Mouse (Mus musculus) lung, adult 2 months (tissue): ENCODE measurements around the gene Zfp616. TPM values are rescaled to one million over a fixed set of nuclear protein-coding genes. Genes with fewer than 3 reads are reported as not detected.

Experiments used
- DNase-seq: peaks from one replicate; pipeline ENCODE4 v3.0.0; 2022
- H3K4me1 ChIP-seq: fragments of 200-500 bp; 2 replicates; pipeline ENCODE4 v1.6.1; 2011; ENCODE audit warnings: low read length; ENCODE audit not compliant: control insufficient read depth, insufficient read depth
- H3K4me3 ChIP-seq: fragments of 200-500 bp; replicated peaks from 2 replicates; pipeline ENCODE3; 2011; ENCODE audit warnings: low read depth, mild to moderate bottlenecking, control low read depth, low read length; ENCODE audit errors: extremely low read depth
- CTCF ChIP-seq: fragments of 200-500 bp; IDR thresholded peaks from 2 replicates; pipeline ENCODE4 v1.5.1; 2011; ENCODE audit warnings: mild to moderate bottlenecking, low read length, control low read depth; ENCODE audit not compliant: insufficient read depth
- POLR2A ChIP-seq: fragments of 200-500 bp; IDR thresholded peaks from 2 replicates; pipeline ENCODE4 v1.6.1; 2011; ENCODE audit warnings: low read depth, mild to moderate bottlenecking, control low read depth, low read length, borderline replicate concordance; ENCODE audit errors: extremely low read depth
- WGBS: fragments of 180-500 bp; shearing (Covaris S2); methylation state at CpG from one replicate; pipeline ENCODE4 v1.1.7; 2018; 5-methylcytosine and 5-hydroxymethylcytosine counted together
- polyA plus RNA-seq: library from polyadenylated mRNA; depleted of rRNA; stranded (reverse); fragments of >200 nt; gene quantifications from 2 replicates; pipeline ENCODE4 v1.2.3, GENCODE M21; 2012; rRNA removed

Zfp616 gene
- polyA plus RNA-seq = not detected in 2 replicates

DNA sequence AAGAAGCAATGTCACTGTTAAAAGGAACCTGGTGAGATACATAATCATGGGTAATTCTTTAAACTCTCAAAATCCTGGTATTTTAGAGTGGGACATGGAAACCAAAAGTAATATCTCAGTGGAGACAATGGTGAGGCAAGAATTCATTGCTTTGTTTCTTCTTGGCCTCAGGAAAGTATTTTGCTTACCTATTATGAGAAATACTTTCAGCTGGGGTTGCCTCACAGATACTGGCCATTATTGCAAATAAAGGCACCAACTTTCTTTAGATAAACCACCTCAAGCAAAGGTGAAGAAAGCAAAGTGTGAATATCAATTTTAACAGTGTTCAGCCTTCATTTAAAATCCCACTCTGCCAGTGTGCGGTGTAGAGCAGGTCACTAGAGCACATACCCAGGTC lies at the start of gene Zfp616:
TSS of gene Zfp616 (plus strand) at position 301 of the 400 bp plus-strand sequence.
- no peak for DNase-seq
- WGBS = 88% methylated on average over 1 of the region's 1 CpGs
- no peaks in the 10 kb centered on the region for H3K4me1 ChIP-seq
- no peak within 1 kb of the TSS for H3K4me3 ChIP-seq
- no peak for TF ChIP-seq CTCF

- 66% methylated on average over 3 of the region's 3 CpGs for WGBS
- Histone ChIP-seq H3K4me3 (no peak overlapping the region), H3K4me1 (no peaks in the 10 kb centered on the region)
- TF ChIP-seq CTCF (no peak), POLR2A (no peak)
- DNase-seq = no peak
Observed at GRCm38 (mm10) chr11:74051347-74051746, 18.4 kb upstream of the Zfp616 start.

- TF ChIP-seq POLR2A (no peak), CTCF (no peak)
- Histone ChIP-seq H3K4me3 (no peak within 1 kb of the TSS), H3K4me1 (no peaks in the 10 kb centered on the region)
- DNase-seq = no peak
- 78% methylated on average over 2 of the region's 2 CpGs for WGBS
Observed at GRCm38 (mm10) chr11:74056451-74056850, 13.3 kb upstream of the Zfp616 start, which contains the start of the genes Olfr139 and Olfr399. Gene Olfr139 (minus strand): TSS chr11:74056551. Gene Olfr399 (minus strand): TSS chr11:74056615.

DNA sequence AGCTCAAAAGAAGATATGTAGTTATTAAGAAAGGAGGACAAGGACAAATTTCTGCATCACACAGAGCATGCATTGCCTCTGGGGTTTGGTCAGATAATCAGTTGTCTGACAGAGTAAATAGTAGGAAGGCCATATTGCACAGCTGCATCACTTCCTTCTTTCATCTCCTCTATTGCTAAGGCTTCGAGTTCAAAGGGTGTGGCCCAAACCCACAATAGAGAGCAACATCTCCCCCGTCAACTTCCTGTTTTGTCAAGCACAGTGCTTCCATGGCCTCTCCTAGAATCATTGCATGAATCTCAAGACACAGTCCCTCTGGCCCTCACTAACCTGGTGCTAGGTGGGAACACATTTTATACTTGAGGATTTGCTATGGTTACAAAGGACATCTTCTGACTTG lies 31.0 kb downstream of the Zfp616 start:
- Histone ChIP-seq H3K4me3 (no peak overlapping the region), H3K4me1 (no peaks in the 10 kb centered on the region)
- WGBS = 57% methylated on average over 2 of the region's 2 CpGs
- DNase-seq = no peak
- no peak for TF ChIP-seq POLR2A
- TF ChIP-seq CTCF = no peak

DNA sequence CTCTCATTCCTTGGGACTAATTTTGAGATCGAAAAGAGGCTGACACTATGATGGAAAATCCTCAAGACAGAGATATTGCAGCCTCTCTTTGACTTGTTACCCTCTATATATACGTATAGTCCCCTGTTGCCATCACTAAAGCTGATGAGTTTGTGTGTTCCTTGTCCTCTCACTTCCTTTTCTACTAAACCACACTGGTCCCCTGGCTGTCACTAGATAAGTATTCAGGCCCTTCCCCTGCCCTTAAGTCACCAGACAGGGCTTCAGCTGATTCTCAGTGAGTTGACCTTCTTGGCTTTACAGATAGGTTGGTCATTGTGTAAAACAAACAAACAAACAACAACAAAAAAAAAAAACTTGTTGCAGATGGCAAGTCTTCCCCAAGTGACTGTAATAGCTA lies 31.8 kb downstream of the Zfp616 start:
- WGBS = 35% methylated on average over 2 of the region's 2 CpGs
- H3K4me1 ChIP-seq = no peaks in the 10 kb centered on the region
- DNase-seq = no peak
- TF ChIP-seq CTCF (no peak), POLR2A (no peak)
- no peak overlapping the region for H3K4me3 ChIP-seq

- no peaks in the 10 kb centered on the region for H3K4me1 ChIP-seq
- no peak for TF ChIP-seq CTCF
- no peak for TF ChIP-seq POLR2A
- no peak for DNase-seq
- WGBS = 29% methylated on average over 5 of the region's 5 CpGs
- H3K4me3 ChIP-seq = no peak overlapping the region
Observed at GRCm38 (mm10) chr11:74105066-74105465, 35.3 kb downstream of the Zfp616 start.

DNA sequence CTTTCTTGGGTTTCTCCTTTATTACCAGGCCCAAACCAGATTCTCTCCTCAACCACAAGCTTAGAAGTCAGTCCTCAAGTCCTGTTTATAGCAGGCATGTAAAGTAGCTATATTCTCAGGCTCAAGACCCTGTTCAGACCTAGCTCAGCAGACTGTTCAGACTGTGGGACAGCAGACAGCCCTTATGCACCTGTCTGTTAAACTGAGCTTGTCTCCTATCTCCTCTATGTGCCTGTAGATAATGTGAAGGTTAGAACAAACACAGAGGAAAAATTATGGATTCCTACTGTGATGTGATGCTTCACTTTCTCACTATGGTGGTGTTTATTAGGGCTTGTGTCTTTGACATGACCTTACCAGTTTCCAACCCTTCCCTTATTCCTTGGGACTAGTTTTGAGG lies 43.7 kb downstream of the Zfp616 start, which contains the start of gene Olfr401:
TSS of gene Olfr401 (plus strand) at position 301 of the 400 bp plus-strand sequence.
- no peak for DNase-seq
- TF ChIP-seq POLR2A (no peak), CTCF (no peak)

More for the DNA sequence above, 43.7 kb downstream of the Zfp616 start, which contains the start of gene Olfr401:
- Histone ChIP-seq H3K4me3 (no peak within 1 kb of the TSS), H3K4me1 (no peaks in the 10 kb centered on the region)

Other genes with a start within 250 kb of the Zfp616 start
- gene Olfr393, start 218.5 kb upstream of the Zfp616 start, polyA plus RNA-seq = not detected in 2 replicates
- not detected in 2 replicates for gene Olfr394, start 179.2 kb upstream of the Zfp616 start, polyA plus RNA-seq
- not detected in 2 replicates for gene Olfr395, start 160.7 kb upstream of the Zfp616 start, polyA plus RNA-seq
- gene Olfr23, start 133.3 kb upstream of the Zfp616 start, polyA plus RNA-seq = not detected in 2 replicates
- gene Olfr397, start 109.1 kb upstream of the Zfp616 start, polyA plus RNA-seq = not detected in 2 replicates
- not detected in 2 replicates for gene Olfr398, start 79.5 kb upstream of the Zfp616 start, polyA plus RNA-seq
- gene Olfr139, start 13.4 kb upstream of the Zfp616 start, polyA plus RNA-seq = not detected in 2 replicates
- gene Olfr399, start 13.3 kb upstream of the Zfp616 start, polyA plus RNA-seq = not detected in 2 replicates
- gene Olfr401, start 43.8 kb downstream of the Zfp616 start, polyA plus RNA-seq = not detected in 2 replicates
- not detected in 2 replicates for gene Olfr402, start 83.6 kb downstream of the Zfp616 start, polyA plus RNA-seq
- not detected in 2 replicates for gene Olfr403, start 116.3 kb downstream of the Zfp616 start, polyA plus RNA-seq
- gene Olfr43, start 141.4 kb downstream of the Zfp616 start, polyA plus RNA-seq = not detected in 2 replicates
- not detected in 2 replicates for gene Olfr406, start 189.9 kb downstream of the Zfp616 start, polyA plus RNA-seq
- gene Olfr59, start 213.8 kb downstream of the Zfp616 start, polyA plus RNA-seq = not detected in 2 replicates